8 mouse cellular contexts compared by ENCODE assay signal in the genomic region with DNA sequence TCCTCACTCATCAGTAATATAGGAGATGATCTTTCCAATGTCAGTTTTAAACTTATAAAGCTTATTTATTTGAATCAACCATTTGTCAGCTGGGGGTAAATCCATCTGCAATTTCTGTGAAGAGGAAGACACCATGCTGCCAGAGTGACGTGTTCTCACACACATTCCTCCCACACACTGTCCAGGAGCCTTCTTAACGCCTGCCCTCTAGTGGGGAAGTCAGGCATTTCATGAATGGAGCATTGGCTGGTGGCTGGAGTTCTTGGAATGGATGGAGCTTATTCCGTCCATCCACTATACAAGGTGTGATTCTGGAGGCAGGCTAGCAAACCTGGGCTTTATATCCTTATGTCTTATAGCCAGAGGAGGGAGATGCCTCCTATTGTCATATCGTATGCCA. TPM values are rescaled to one million over a fixed set of nuclear protein-coding genes. Genes with fewer than 3 reads are reported as not detected.
DNase-seq lines count a peak whose midpoint lies in the region; ATAC-seq lines count a peak whose summit lies in the region.

No protein-coding gene starts in this region.

- H3K36me3 ChIP-seq in hindbrain, embryonic 11.5 days (ENCODE audit: control insufficient read depth, insufficient read depth, low read length) = peaks cover 12% of the 10 kb centered on the region
- H3K36me3 ChIP-seq in hindbrain, embryonic 12.5 days = peaks cover 81% of the 10 kb centered on the region
- peaks cover 94% of the 10 kb centered on the region for H3K36me3 ChIP-seq in embryonic facial prominence, embryonic 10.5 days (replicated peaks)

- no peak overlapping the region for H3K4me2 ChIP-seq in hindbrain, embryonic 11.5 days (replicated peaks; ENCODE audit: low read depth, low read length)
- H3K4me2 ChIP-seq in hindbrain, embryonic 12.5 days (replicated peaks) = no peak overlapping the region

- H3K9ac ChIP-seq in hindbrain, embryonic 11.5 days (ENCODE audit: low read depth, low read length) = no peak overlapping the region
- no peak overlapping the region for H3K9ac ChIP-seq in hindbrain, embryonic 12.5 days

- H3K9me3 ChIP-seq in hindbrain, embryonic 11.5 days (ENCODE audit: control insufficient read depth, low read length) = no peaks in the 10 kb centered on the region
- H3K9me3 ChIP-seq in hindbrain, embryonic 12.5 days (replicated peaks) = no peaks in the 10 kb centered on the region
- H3K9me3 ChIP-seq in embryonic facial prominence, embryonic 10.5 days = no peaks in the 10 kb centered on the region

- no peaks in the 10 kb centered on the region for H3K27me3 ChIP-seq in hindbrain, embryonic 11.5 days (ENCODE audit: control insufficient read depth, insufficient read depth, low read length)
- H3K27me3 ChIP-seq in hindbrain, embryonic 12.5 days = no peaks in the 10 kb centered on the region
- H3K27me3 ChIP-seq in embryonic facial prominence, embryonic 10.5 days (replicated peaks; ENCODE audit: low read depth, poor library complexity, severe bottlenecking) = no peaks in the 10 kb centered on the region

- H3K4me1 ChIP-seq in hindbrain, embryonic 11.5 days (replicated peaks; ENCODE audit: control insufficient read depth, insufficient read depth, low read length) = no peaks in the 10 kb centered on the region
- H3K4me1 ChIP-seq in hindbrain, embryonic 12.5 days = no peaks in the 10 kb centered on the region
- no peaks in the 10 kb centered on the region for H3K4me1 ChIP-seq in embryonic facial prominence, embryonic 10.5 days

- WGBS in hindbrain, embryonic 11.5 days = 32% methylated on average over 4 of the region's 4 CpGs
- WGBS in hindbrain, embryonic 12.5 days = 33% methylated on average over 4 of the region's 4 CpGs
- WGBS in embryonic facial prominence, embryonic 10.5 days = 34% methylated on average over 4 of the region's 4 CpGs

- peak; percentile 86 for DNase-seq in hindbrain, embryonic 11.5 days (ENCODE audit: low spot score)
- DNase-seq in adrenal gland, postnatal 36 days = peak; percentile 83 to 85
- DNase-seq in embryonic facial prominence, embryonic 10.5 days (ENCODE audit: low spot score) = peak; percentile 71
- peak; percentile 30 to 71 for DNase-seq in heart, adult 9 months (ENCODE audit: low spot score in 2 of 2)
- DNase-seq in layer of hippocampus, postnatal 10 days (ENCODE audit: low spot score in 2 of 2) = peak; percentile 88 to 91
- peak; percentile 48 to 82 for DNase-seq in lung, postnatal 4 days
- peak; percentile 80 for DNase-seq in right cerebral cortex, postnatal 4 days

- ATAC-seq in hindbrain, embryonic 11.5 days (ENCODE audit: low FRiP score) = no peak
- ATAC-seq in hindbrain, embryonic 12.5 days (ENCODE audit: low FRiP score) = no peak

- no peak overlapping the region for H3K4me3 ChIP-seq in hindbrain, embryonic 11.5 days (ENCODE audit: low read depth, low read length)
- no peak overlapping the region for H3K4me3 ChIP-seq in hindbrain, embryonic 12.5 days
- H3K4me3 ChIP-seq in embryonic facial prominence, embryonic 10.5 days = no peak overlapping the region

- no peak overlapping the region for H3K27ac ChIP-seq in hindbrain, embryonic 11.5 days (ENCODE audit: low read depth, low read length)
- no peak overlapping the region for H3K27ac ChIP-seq in hindbrain, embryonic 12.5 days
- no peak overlapping the region for H3K27ac ChIP-seq in embryonic facial prominence, embryonic 10.5 days (replicated peaks)

RNA-seq across cellular contexts. Expression of a gene that starts 37.0 kb away (rescaled TPM):
- polyA plus RNA-seq in hindbrain, embryonic 11.5 days (2014; fragmentation: Nextera tagmentation; extraction: Ambion mirVana) = 34.5 and 38.4 TPM in 2 replicates
- polyA plus RNA-seq in hindbrain, embryonic 12.5 days (2016; fragmentation: Nextera tagmentation; extraction: Ambion mirVana) = 41.4 and 43.7 TPM in 2 replicates
- total RNA-seq in adrenal gland, postnatal 36 days (2021) = 10 to 100 TPM; 37.4 to 43.4 TPM
- 28.1 and 32.0 TPM in 2 replicates for polyA plus RNA-seq in embryonic facial prominence, embryonic 10.5 days (2016; fragmentation: Nextera tagmentation; extraction: Ambion mirVana)
- 10 to 100 TPM; 71.4 to 72.0 TPM for total RNA-seq in layer of hippocampus, postnatal 10 days (2021)
